Comparison of ENCODE assay signal across 8 mouse cellular contexts in the genomic region with DNA sequence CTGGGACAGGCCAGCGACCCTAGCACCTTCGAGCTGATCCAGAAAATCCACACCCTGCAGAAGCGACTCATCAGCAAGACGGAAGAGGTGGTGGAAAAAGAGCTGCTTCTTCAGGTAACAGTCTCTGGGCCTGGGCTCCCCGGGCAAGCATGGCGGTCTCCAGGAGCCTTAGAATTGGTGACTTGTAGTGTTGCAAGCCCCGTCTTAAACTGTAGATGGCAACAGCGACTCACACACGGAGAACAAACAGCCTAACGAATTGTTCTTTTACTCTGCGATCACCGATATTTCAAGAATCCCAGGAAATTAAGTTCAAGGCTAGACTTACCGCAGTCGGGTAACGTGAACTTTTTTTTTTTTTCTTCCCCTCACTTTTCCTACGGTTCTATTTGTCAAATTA. TPM values are rescaled to one million over a fixed set of nuclear protein-coding genes. Genes with fewer than 3 reads are reported as not detected.
DNase-seq lines count a peak whose midpoint lies in the region; ATAC-seq lines count a peak whose summit lies in the region.

No protein-coding gene starts in this region.

- no peaks in the 10 kb centered on the region for H3K36me3 ChIP-seq in limb, embryonic 10.5 days

- ATAC-seq in hematopoietic stem cell, adult 5-6 weeks (replicated peaks in 1 of 2; ENCODE audit: insufficient read depth in 1 of 2, low FRiP score in 2 of 2, low TSS enrichment in 1 of 2, low read depth in 1 of 2, poor library complexity in 2 of 2, severe bottlenecking in 2 of 2): peak; percentile 58 to 65; a peak in 2 of 4 replicates

- H3K4me1 ChIP-seq in limb, embryonic 10.5 days: peaks cover 7% of the 10 kb centered on the region; the same call in 1 of the 2 replicates

- H3K27me3 ChIP-seq in limb, embryonic 10.5 days (ENCODE audit: low read depth, poor library complexity, severe bottlenecking): no peaks in the 10 kb centered on the region

- DNase-seq in cerebellum, postnatal 14 days: peak; percentile 44
- DNase-seq in cerebellum, adult 11-12 months: no peak
- DNase-seq in thymus, postnatal 0 days (ENCODE audit: low spot score): peak; percentile 5
- DNase-seq in thymus, postnatal 25 days: no peak
- peak; percentile 55 for DNase-seq in limb, embryonic 10.5 days (ENCODE audit: low spot score)
- DNase-seq in right cerebral cortex, postnatal 10 days (ENCODE audit: low spot score in 2 of 2): peak; percentile 60 to 66
- DNase-seq in gastrocnemius, postnatal 10 days: no peak

- 36% methylated on average over 16 of the region's 16 CpGs for WGBS in limb, embryonic 10.5 days

- H3K4me3 ChIP-seq in limb, embryonic 10.5 days: no peak overlapping the region

- H3K9me3 ChIP-seq in limb, embryonic 10.5 days (replicated peaks): no peaks in the 10 kb centered on the region

- no peak overlapping the region for H3K27ac ChIP-seq in limb, embryonic 10.5 days

RNA-seq across cellular contexts. Expression of gene Cfap58, which starts 51.0 kb away (rescaled TPM):
- 0.09 and 0.18 TPM in 2 replicates for polyA plus RNA-seq in thymus, postnatal 0 days (2015; fragmentation: Nextera tagmentation; extraction: Ambion mirVana)
- total RNA-seq in hematopoietic stem cell, adult 5-6 weeks (2017): not detected in 2 replicates
- polyA plus RNA-seq in limb, embryonic 10.5 days (2016; fragmentation: Nextera tagmentation; extraction: Ambion mirVana): not detected in 2 replicates
- not detected for total RNA-seq in gastrocnemius, postnatal 10 days (2021)

Comparison
In these comparisons a context has a peak if more than half of its experiments do, and no peak if none do; other contexts are left out.
1. DNase-seq: peak in cerebellum, postnatal 14 days (2 of 2), thymus, postnatal 0 days (single experiment), limb, embryonic 10.5 days (single experiment) and right cerebral cortex, postnatal 10 days (2 of 2); none in cerebellum, adult 11-12 months (single experiment), thymus, postnatal 25 days (single experiment) and gastrocnemius, postnatal 10 days (single experiment).